Mouse (Mus musculus): ENCODE data around the gene Polr3e.
"Not testable (repeated sequence)": the region's sequence is repeated elsewhere in the genome, so short reads cannot be mapped to it uniquely, and the experiment has no call there.

Gene Polr3e

DNA sequence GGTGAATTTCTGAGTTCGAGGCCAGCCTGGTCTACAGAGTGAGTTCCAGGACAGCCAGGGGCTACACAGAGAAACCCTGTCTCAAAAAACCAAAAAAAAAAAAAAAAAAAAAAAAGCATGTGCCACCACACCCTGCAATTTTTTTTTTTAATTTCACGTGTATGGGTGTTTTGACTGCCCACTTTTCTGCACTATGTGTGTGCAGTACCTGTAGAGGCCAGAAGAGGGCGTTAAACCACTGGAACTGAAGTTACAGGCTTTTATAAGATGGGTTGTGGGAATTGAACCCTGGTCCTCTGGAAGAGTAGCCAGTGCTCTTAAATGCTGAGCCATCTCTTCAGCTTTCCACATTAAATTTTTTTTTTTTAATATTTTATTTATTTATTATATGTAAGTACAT lies 7.4 kb upstream of the Polr3e start:
- in situ Hi-C loops (cut with MboI, MseI), result not testable (repeated sequence)

DNA sequence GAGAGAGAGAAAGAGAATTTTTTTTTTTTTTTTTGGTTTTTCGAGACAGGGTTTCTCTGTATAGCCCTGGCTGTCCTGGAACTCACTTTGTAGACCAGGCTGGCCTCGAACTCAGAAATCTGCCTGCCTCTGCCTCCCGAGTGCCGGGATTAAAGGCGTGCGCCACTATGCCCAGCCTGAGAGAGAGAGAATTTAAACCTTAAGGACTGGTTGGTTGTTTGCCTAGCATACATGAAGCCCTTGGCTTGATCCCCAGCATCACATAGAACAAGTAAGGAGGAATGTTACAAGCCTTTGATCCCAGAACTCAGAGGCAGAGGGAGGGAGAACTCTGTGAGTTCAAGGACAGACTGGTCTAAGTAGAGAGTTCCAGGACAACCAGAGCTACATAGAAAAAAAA lies 6.3 kb upstream of the Polr3e start:
- in situ Hi-C loops (cut with MboI, MseI), result not testable (repeated sequence)

DNA sequence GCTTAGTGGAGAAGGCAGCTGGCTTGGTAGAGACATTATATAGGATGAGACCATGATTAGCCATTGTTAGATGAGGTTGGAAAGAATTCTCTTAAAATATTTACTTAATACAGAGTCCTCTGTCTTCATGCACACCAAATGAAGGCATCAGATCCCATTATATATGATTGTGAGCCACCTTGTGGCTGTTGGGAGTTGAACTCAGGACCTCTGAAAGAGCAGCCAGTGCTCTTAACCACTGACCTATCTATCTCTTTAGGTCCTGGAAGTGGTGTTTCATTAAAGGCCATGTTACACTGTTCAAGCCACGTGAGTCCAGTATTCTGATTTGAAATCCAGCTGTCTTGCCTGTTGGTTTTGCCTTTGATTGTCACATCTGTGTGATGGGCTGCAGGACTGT lies 4.2 kb upstream of the Polr3e start:
- in situ Hi-C loops (cut with MboI, MseI), result no loop called here

DNA sequence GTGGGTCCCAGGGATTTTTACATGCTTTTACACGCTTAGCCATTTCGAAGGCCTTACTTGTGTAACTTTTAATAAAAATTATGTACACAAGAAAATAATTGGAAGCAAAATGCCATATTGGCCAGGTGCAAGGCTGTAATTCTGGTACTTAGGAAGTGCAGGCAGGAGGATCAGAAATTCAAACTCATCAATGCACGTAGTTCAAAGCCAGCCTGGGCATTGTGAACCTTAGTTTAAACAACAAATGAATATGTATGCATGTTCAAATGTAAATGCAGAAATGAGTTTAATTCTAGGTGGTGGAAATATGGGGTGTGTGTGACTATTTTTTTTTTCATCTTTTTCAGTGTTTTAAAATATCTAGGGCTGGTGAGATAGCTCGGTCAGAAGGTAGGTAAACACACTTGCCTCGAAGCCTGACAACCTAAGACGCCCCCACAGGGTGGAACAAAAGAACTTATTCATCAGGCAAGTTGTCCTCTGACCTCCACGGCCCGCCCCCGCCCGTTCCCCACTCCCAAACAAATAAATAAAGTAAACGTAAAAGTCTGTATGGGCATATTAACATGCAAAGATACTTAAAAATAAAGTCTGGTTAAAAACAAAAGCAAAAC lies 1.2 kb upstream of the Polr3e start:
- in situ Hi-C loops (cut with MboI, MseI), result no loop called here

DNA sequence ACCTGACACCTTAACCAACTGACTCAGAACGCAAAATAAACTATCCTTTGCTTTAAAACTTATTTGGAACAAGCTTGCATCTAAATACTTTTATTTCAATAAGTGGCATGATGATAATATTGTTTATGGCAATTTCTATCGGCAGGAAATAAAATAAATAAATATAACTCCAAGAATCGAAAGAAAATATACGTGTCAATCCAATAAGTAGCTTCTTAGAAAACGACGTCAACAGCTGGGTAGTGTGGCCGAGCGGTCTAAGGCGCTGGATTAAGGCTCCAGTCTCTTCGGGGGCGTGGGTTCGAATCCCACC lies 309 bp upstream of the Polr3e start:
- in situ Hi-C loops (cut with MboI, MseI), result no loop called here

DNA sequence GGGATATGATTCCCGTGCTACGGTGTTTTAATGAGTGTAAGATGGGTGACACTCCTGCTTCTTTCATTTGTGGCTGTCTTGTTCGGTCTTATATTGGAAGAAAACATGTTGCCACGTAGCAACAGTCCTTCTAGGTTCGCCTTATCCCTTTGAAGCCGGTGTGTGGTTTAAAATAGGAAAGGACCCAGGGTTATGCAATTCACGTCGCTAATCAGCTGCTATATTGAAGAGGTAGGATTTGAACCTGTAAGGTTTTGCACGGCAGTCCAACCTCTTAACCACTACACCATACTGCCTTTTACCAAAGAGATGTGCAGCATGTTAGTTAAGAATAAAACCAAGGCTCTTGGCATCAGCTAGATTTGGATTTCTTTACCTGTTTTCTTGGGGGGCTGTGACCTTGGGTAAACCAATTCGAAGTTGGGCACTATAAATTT lies 1.0 kb downstream of the Polr3e start:
- in situ Hi-C loops (cut with MboI, MseI), result no loop called here

DNA sequence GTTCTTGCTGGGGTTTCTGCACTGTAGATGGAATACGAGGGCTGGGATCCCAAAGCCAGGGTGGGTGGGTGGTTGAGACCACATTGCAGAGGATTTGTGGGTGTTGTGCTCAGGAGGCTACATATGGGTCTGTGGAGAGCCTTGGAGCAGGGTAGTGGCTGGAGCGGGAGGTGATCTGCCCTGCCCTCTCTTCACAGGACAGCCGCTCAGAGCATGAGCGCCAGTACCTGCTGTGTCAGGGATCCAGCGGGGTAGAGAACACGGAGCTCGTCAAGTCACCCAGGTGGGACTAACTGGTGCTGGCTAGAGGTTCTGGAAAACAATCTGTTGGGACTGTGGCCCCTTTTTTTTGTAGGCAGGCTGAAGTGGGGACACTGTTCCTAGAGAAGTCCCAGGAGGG lies 15.6 kb downstream of the Polr3e start:
- in situ Hi-C loops (cut with MboI, MseI), result loop anchor here (10.0 kb wide), 1 partner anchor 182 kb away; no protein-coding TSS in a partner anchor

DNA sequence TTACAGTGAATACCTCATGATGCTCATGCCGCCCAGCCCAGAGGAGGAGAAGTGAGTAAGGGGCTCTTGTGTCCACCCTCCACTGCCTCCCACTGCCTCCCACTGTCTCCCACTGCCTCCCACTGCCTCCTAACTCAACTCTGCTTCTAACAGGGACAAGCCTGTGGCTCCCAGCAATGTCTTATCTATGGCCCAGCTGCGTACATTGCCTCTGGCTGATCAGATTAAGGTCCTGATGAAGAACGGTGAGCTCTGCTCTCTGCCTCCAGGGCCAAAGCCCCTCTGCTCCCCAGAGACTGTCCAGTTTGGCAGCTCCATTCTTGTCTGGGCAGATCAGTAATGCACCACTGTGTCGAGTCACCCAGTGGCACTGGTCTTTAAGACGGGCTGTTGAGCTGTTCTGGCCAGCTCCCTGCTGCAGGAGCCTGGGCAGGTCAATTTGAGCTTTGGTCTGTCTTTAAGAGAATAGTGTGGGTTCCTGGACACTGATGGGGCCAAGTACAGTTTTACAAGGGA lies 16.2 kb downstream of the Polr3e start:
- in situ Hi-C loops (cut with MboI, MseI), result loop anchor here (10.0 kb wide), 1 partner anchor 181 kb away; no protein-coding TSS in a partner anchor

DNA sequence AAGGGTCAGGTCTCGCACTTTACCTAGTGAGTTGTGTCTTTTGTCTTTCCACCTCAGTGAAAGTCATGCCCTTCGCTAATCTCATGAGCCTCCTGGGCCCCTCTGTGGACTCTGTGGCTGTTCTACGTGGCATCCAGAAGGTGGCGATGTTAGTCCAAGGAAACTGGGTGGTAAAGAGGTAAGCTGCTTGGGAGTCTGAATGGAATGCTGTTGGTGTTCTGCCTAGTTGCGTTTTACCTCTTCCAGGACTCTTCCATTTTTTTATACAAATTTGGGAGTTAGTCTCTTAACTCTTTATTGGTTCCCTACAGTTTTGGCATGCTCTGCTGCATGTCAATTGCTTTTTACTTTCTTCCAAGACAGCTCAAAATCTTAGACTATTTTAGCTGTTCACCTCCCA lies 17.2 kb downstream of the Polr3e start:
- in situ Hi-C loops (cut with MboI, MseI), result loop anchor here (10.0 kb wide), 1 partner anchor 180 kb away; no protein-coding TSS in a partner anchor

DNA sequence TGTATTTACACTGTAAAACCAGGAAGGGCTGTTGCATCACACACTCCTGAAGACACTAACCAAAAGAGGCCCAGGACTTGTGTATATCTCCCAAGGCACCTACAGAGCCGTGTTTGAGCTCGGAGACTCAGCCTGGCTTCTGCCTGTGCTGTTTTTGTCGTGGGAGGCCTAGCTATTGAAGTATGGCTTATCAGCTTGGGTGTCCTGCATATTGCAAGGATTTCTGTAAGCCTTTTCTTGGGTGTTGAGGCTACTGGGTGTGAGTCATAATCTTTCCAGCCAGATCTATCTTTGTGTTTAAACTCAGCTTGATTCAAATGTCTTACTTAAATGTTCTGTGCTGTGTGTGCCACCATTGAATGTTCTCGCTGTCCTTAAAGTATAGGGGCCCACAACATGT lies 19.0 kb downstream of the Polr3e start:
- in situ Hi-C loops (cut with MboI, MseI), result loop anchor here (10.0 kb wide), 1 partner anchor 178 kb away; no protein-coding TSS in a partner anchor

DNA sequence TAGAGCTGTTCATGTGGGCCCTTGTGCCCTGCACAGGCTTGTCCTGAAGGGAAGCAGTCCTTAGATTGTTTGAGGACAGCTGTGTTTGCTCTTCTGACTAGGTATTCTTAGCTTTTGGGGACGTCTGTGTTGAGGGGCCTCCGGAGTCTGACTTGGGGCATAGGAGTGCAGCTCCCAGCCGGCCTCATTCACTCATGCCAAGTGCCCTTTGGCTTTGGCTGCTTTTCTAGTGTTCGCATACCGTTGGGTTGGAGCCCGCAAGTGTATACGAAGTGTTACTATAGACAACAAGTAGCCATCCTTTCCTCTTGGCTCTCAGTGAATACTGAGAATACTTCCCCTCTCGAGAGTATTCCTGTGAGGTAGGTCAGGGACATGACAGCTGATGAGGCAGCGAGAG lies 20.7 kb downstream of the Polr3e start:
- in situ Hi-C loops (cut with MboI, MseI), result loop anchor here (10.0 kb wide), 1 partner anchor 177 kb away; no protein-coding TSS in a partner anchor

DNA sequence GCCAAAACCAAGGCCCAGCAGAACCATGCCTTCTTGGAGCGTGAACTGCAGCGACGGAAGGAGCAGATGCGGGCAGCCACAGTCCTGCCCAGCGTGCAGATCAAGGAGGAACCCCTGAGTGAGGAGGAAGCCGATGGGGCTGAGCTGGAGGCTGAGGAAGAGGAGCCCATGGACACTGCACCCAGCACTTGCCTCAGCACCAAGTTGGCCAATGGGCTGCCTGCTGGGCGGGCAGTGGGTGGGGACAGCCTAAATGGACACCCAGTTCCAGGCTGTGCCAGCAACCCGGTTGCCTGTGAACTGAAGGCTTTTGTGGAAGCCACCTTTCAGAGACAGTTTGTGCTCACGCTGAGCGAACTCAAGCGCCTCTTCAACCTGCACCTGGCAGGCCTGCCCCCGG lies 22.8 kb downstream of the Polr3e start:
- in situ Hi-C loops (cut with MboI, MseI), result no loop called here

DNA sequence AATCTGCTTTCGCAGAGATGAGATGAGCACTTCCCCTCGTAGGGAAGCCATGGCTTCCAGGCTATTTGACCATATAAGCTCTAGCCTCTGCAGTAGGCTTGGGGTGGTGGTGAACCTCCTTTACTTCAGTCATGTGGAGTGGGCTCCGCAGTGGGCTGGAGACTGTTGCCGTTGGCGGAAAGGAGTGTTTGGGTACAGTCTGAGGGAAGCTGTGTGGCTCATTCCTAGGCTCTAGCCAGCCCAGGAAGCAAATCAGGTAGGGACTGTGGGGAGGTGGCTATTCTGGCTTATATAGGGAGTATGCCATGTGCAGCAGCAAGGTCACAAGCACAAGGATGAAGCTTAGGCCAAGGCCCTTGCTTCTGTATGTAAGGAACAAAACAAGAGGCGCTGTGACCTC lies 23.7 kb downstream of the Polr3e start:
- in situ Hi-C loops (cut with MboI, MseI), result no loop called here

DNA sequence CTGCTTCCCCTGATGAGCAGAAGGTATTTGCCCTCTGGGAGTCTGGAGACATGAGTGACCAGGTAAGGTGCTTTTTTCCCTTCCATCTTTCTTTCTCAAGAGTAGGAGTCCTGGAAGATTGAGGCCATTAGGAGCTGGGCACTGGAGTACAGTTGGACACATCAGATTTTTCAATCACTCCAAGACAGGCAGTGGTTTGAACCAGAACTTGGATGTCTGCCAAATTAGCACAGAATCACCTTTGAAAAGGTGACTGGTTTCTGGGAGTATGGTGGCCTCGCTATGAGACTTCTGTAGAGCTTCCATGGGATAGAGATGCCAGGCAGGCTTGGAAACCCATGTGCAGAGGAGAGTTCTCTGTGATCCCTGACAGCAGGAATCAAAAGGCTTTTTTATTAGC lies 25.0 kb downstream of the Polr3e start:
- in situ Hi-C loops (cut with MboI, MseI), result no loop called here

DNA sequence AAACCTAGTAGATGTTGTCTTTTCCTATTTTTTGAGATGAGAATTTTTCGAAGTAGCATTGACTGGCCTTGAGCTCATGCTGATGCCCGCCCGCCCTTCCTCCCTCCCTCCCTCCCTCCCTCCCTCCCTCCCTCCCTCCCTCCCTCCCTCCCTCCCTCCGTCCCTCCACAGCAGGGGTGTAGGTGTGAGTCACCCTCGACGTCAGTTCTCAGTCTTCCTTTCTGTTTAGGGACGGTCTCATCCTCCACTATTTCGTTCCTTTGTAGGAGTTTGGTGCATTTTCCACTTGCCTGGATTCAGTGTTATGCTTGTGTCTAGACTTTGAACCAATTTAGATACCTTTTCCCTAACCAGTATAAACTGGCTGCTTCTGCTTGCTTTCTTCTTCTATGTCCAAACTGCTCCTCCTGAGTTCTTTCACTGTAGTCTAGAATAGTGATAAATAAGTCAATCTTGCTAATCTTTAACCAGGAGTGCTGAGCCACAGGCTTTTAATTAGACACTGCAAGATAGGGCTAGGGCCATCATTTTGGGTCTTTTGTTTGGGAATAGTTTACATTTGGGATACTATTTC lies 26.5 kb downstream of the Polr3e start:
- in situ Hi-C loops (cut with MboI, MseI), result no loop called here

DNA sequence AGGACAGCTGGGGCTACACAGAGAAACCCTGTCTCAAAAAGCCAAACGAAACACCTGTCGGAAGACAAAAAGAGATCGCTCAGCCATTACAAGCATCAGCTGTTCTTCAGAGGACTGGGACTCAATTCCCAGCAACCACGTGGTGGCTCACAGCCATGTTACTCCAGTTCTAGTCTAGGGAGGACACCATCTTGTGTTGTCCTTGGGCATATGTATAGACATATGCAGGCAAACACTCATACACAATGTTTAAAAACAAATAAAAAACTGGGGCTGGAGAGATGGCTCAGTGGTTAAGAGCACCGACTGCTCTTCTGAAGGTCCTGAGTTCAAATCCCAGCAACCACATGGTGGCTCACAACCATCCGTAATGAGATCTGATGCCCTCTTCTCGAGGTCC lies 36.0 kb downstream of the Polr3e start:
- in situ Hi-C loops (cut with MboI, MseI), result not testable (repeated sequence)

DNA sequence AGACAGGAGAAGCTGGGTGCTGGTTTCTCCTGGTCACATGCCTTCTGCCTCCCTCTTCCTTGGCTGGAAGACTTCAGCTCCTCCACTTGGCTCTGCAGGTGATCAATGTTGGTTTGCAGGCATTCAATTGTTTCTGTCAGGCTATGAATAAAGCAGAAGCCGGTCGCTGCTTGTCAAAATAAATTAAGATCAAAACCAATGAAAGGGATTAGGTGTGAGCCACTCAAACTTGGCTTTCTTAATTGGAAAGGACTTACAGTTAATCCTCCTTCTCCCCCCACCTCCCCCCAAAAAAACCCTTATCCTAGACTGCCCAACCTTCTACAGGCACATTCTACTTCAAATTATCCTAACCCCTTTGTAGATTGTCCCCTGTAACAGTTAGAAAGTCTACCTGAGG lies 42.6 kb downstream of the Polr3e start:
- in situ Hi-C loops (cut with MboI, MseI), result no loop called here

DNA sequence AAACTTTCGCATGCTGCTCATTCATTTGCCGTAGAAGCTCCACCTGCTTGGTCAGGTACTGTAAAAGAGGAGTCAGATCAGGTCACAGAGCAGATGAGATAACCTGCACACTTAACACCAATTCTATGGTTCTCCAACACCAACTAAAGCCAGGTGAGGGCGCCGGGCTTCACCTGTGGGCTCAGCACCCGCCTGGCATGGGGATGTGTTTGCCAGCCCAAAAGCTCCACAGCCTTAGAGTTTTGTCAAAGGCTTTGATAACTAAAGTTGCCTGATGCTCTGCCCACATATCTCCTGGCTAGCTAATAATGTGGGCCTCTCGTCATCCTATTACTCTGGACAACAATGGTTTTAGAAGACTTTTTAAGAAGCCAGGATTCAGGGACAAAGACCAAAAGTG lies 43.1 kb downstream of the Polr3e start:
- in situ Hi-C loops (cut with MboI, MseI), result no loop called here

DNA sequence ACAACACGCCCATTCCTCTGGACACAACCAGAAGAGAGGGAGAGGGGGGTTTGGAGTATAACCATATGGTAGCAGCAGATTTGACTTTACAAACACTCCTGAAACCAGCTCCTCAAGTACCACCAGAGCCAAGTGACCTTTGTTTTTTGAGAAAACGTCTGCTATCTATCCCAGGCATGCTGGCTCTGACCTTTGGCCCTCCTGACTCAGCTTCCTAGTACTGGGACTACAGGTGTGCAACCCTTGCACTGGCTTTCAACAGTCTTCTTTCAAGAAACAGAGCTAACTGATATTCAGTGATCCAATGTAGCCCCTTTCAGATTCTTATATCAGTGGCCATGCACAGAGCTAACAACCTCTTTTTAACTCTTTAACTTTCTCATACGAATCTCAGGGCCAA lies 44.3 kb downstream of the Polr3e start:
- in situ Hi-C loops (cut with MboI, MseI), result no loop called here

DNA sequence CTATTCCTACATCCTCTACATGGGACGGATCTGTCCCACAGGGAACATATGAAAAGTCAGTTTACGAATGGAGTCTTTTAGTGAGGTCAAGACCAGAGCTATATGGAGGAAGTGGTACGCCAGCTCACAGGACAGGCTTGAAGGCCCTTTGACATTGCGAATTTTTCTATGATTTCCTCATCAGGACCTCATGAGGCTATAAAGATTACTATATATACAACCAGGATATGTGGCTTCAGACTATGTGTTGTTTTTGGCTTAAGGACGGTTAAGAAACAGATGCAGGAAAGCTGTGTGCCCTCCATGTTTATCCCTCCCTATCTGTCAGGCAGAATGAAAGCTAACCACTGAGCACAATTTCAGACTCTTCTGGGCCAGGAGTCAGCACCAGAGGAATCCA lies 45.6 kb downstream of the Polr3e start:
- in situ Hi-C loops (cut with MboI, MseI), result no loop called here

DNA sequence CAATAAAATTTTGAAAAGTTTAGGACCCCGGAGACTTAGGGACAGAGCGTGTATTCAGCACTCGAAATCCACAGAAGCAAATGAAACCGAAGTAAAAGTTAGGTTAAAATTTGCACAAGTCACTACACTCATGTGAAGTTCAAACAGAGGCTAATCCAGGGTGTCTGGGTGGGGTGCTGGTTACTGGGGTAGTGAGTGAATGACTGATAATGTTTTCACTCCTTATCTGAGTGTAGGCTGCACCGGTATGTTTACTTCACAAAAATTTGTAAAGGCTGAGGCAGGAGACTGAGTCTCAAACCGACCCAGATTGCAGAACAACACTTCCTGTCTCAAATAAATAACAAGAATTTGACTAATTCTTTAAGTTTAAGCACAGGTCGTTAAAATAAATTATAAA lies 51.7 kb downstream of the Polr3e start:
- in situ Hi-C loops (cut with MboI, MseI), result no loop called here

DNA sequence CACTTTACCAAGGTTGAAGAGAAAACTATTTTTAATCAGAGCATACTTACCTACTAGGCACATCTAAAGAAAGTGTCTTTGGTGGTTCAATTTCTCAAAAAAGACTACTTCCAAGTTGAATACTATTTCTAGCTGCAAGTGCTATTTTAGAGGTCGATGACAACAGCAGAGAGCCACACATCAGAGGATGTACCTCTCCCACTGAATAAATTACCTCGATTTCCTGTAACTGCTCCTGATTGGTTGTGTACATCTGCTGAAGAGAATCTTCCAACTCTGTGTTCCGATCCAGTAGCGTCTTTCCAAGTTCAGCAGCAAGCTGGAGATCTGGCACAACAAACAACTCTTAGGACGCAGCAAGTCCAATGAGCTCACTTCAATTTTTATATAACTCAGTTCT lies 52.6 kb downstream of the Polr3e start:
- in situ Hi-C loops (cut with MboI, MseI), result no loop called here

DNA sequence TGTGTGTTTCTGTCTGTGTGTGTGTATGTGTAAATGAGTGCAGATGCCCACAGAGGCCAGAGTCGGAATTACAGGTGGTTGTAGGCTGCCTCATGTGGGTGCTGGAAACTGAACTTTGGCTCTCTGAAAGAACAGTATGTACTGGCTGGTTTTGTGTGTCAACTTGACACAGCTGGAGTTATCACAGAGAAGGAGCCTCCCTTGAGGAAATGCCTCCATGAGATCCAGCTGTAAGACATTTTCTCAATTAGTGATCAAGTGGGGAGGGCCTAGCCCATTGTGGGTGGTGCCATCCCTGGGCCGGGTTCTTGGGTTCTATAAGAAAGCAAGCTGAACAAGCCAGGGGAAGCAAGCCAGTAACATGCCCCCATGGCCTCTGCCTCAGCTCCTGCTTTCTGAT lies 54.9 kb downstream of the Polr3e start:
- in situ Hi-C loops (cut with MboI, MseI), result not testable (repeated sequence)

DNA sequence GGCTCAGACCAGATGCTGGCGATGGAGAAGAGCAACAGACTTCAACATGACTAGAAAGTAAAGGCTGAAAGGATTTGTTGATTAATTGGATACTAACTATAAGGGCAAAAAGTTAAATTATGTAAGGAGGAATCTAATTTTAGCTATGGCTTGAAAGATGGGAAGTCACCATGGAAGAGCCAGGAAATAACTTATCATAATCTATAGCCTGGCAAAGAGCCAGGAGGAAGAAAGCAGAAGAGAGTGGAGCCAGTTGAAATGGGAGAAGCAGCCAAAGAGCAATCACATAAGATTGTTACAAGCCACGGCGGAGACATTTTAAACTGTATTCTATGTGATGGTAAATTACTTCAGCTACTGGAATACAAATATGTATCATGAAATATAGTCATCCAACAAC lies 56.5 kb downstream of the Polr3e start:
- in situ Hi-C loops (cut with MboI, MseI), result no loop called here
